Comparison of ENCODE assay signal across 1 mouse cellular context in the genomic region with DNA sequence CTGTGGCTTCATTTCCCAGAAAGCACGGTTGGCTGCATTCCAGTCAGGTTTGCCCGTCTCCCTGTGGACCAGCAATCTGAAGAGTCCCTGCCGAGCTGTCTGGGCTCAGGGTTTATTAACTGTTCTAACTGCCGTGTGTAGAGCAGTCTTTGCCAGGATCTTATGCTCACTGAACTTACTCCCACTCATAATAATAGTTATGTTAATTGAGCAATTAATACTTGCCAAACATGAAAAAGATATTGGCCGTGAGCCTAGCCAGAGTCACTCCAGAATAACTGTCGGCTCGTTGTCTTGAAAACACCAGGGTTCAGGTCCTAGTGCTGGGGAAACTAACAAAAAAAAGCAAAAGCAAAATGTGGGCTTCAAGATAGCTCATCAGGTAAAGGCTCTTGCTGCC.
TF ChIP-seq lines count a peak whose summit lies in the region.

No protein-coding gene starts in this region.

TF ChIP-seq in MEL, 35 proteins besides CTCF, POLR2A, EP300 and RAD21:
- TF ChIP-seq MAFK (IDR thresholded peaks at IDR 0.05; ENCODE audit: borderline replicate concordance, low read depth, low read length), result no peak
- no peak for TF ChIP-seq NELFE (IDR thresholded peaks at IDR 0.05; ENCODE audit: low read depth, low read length)
- TF ChIP-seq UBTF (IDR thresholded peaks at IDR 0.05; ENCODE audit: borderline replicate concordance, insufficient read depth, low read depth, low read length), result no peak
- no peak for TF ChIP-seq MAX (IDR thresholded peaks at IDR 0.05; ENCODE audit: low read length)
- TF ChIP-seq ZKSCAN1 (IDR thresholded peaks at IDR 0.05; ENCODE audit: low read depth, low read length), result no peak
- TF ChIP-seq SIN3A (IDR thresholded peaks at IDR 0.05; ENCODE audit: low read length), result no peak
- TF ChIP-seq POLR2AphosphoS5 (IDR thresholded peaks at IDR 0.05; ENCODE audit: borderline replicate concordance, low read depth, low read length), result no peak
- no peak for TF ChIP-seq TBP (IDR thresholded peaks at IDR 0.05; ENCODE audit: low read depth, low read length)
- no peak for TF ChIP-seq RCOR1 (IDR thresholded peaks at IDR 0.05; ENCODE audit: low read depth, low read length)
TF ChIP-seq in MEL: peak in this region for 0.
